Mouse (Mus musculus) embryo, embryonic 9.5 days (tissue): ENCODE results near the gene Sestd1.

Experiments used
- DNase-seq: peaks from one replicate; pipeline ENCODE4 v3.0.0-alpha.2; 2017; ENCODE audit errors: extremely low spot score

Gene Sestd1

GRCm38 (mm10) chr2:77270781-77271180, 9.6 kb downstream of the Sestd1 start:
- no peak for DNase-seq

- DNase-seq, result no peak
Observed at GRCm38 (mm10) chr2:77270136-77270535, 10.3 kb downstream of the Sestd1 start.

GRCm38 (mm10) chr2:77268612-77269239, 11.7 kb downstream of the Sestd1 start:
- no peak for DNase-seq

GRCm38 (mm10) chr2:77266931-77267330, 13.5 kb downstream of the Sestd1 start:
- DNase-seq, result no peak

GRCm38 (mm10) chr2:77266011-77266410, 14.4 kb downstream of the Sestd1 start:
- no peak for DNase-seq

GRCm38 (mm10) chr2:77265301-77265700, 15.1 kb downstream of the Sestd1 start:
- no peak for DNase-seq

GRCm38 (mm10) chr2:77264550-77264949, 15.8 kb downstream of the Sestd1 start:
- DNase-seq, result no peak

- no peak for DNase-seq
Observed at GRCm38 (mm10) chr2:77263477-77264435, 16.6 kb downstream of the Sestd1 start.

- no peak for DNase-seq
Observed at GRCm38 (mm10) chr2:77260134-77260533, 20.3 kb downstream of the Sestd1 start.

GRCm38 (mm10) chr2:77253227-77253626, 27.2 kb downstream of the Sestd1 start:
- no peak for DNase-seq

GRCm38 (mm10) chr2:77251736-77252135, 28.7 kb downstream of the Sestd1 start:
- no peak for DNase-seq

- DNase-seq, result peak; percentile 64
Observed at GRCm38 (mm10) chr2:77249771-77250681, 30.4 kb downstream of the Sestd1 start.

GRCm38 (mm10) chr2:77248416-77248815, 32.0 kb downstream of the Sestd1 start:
- no peak for DNase-seq

GRCm38 (mm10) chr2:77247200-77247830, 33.1 kb downstream of the Sestd1 start:
- no peak for DNase-seq

GRCm38 (mm10) chr2:77245806-77246205, 34.6 kb downstream of the Sestd1 start:
- DNase-seq, result no peak

- DNase-seq, result no peak
Observed at GRCm38 (mm10) chr2:77242248-77242647, 38.1 kb downstream of the Sestd1 start.

- DNase-seq, result no peak
Observed at GRCm38 (mm10) chr2:77238607-77239006, 41.8 kb downstream of the Sestd1 start.

- DNase-seq, result no peak
Observed at GRCm38 (mm10) chr2:77238046-77238445, 42.3 kb downstream of the Sestd1 start.

- no peak for DNase-seq
Observed at GRCm38 (mm10) chr2:77236860-77237259, 43.5 kb downstream of the Sestd1 start.

GRCm38 (mm10) chr2:77235896-77236295, 44.5 kb downstream of the Sestd1 start:
- DNase-seq, result no peak

- no peak for DNase-seq
Observed at GRCm38 (mm10) chr2:77232604-77233003, 47.8 kb downstream of the Sestd1 start.
